Comparison of ENCODE assay signal across 8 mouse cellular contexts in the genomic region with DNA sequence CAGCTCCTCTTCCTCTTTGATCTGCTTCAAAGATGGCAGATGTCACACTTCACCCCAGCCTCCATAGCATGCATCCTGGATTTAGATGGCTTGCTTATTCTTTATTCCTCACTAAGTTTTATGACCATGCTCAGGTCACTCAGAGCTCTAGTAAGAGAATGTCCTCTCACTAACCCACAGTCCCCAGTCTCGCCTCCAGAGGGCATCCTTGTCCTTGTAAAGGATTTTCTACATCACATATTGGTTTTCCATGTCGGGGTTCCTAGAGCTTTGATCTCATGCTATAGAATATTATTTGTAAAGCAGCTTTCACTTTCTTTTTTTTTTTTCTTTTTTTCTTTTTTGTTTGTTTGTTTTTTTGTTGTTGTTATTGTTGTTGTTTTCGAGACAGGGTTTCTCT. TPM values are rescaled to one million over a fixed set of nuclear protein-coding genes. Genes with fewer than 3 reads are reported as not detected.
A peak's percentile ranks its signal among the peaks of the same experiment; 100 is the strongest.
DNase-seq lines count a peak whose midpoint lies in the region; ATAC-seq lines count a peak whose summit lies in the region.

No protein-coding gene starts in this region.

- no peak for ATAC-seq in embryonic facial prominence, embryonic 11.5 days (replicated peaks; ENCODE audit: insufficient number of reproducible peaks, low FRiP score, low TSS enrichment, low read depth)
- ATAC-seq in megakaryocyte, adult 5-6 weeks (ENCODE audit: poor library complexity, severe bottlenecking), result peak; percentile 59; the same call in 1 of the 2 replicates
- no peak for ATAC-seq in frontal cortex, adult (ENCODE audit: low TSS enrichment)
- ATAC-seq in heart, embryonic 12.5 days (ENCODE audit: insufficient number of reproducible peaks, low FRiP score), result no peak

- no peak overlapping the region for H3K4me2 ChIP-seq in embryonic facial prominence, embryonic 11.5 days (ENCODE audit: low read depth, low read length)
- H3K4me2 ChIP-seq in heart, embryonic 12.5 days, result no peak overlapping the region

- no peak overlapping the region for H3K4me3 ChIP-seq in embryonic facial prominence, embryonic 11.5 days (ENCODE audit: low read depth, low read length)
- H3K4me3 ChIP-seq in heart, embryonic 12.5 days, result no peak overlapping the region

- no peaks in the 10 kb centered on the region for H3K4me1 ChIP-seq in embryonic facial prominence, embryonic 11.5 days (ENCODE audit: control insufficient read depth, insufficient read depth, low read length)
- no peaks in the 10 kb centered on the region for H3K4me1 ChIP-seq in heart, embryonic 12.5 days (replicated peaks)

- peak; percentile 40 to 65 for DNase-seq in heart, postnatal 10 days
- DNase-seq in heart, adult 11 months, result no peak
- peak; percentile 41 to 71 for DNase-seq in spleen, postnatal 4 days (ENCODE audit: low spot score in 2 of 2)
- DNase-seq in spleen, adult 12 weeks (ENCODE audit: low spot score), result no peak
- DNase-seq in embryonic facial prominence, embryonic 11.5 days (ENCODE audit: low spot score), result peak; percentile 58

- H3K9ac ChIP-seq in embryonic facial prominence, embryonic 11.5 days (replicated peaks; ENCODE audit: low read length), result no peak overlapping the region
- no peak overlapping the region for H3K9ac ChIP-seq in heart, embryonic 12.5 days

- intact Hi-C loops in heart, postnatal 10 days (cut with DNase I), result no loop called here

- H3K27ac ChIP-seq in embryonic facial prominence, embryonic 11.5 days (replicated peaks; ENCODE audit: low read depth, low read length), result no peak overlapping the region
- no peak overlapping the region for H3K27ac ChIP-seq in heart, embryonic 12.5 days (ENCODE audit: poor library complexity, severe bottlenecking)

- no peaks in the 10 kb centered on the region for H3K27me3 ChIP-seq in embryonic facial prominence, embryonic 11.5 days (ENCODE audit: control insufficient read depth, insufficient read depth, low read length)
- no peaks in the 10 kb centered on the region for H3K27me3 ChIP-seq in heart, embryonic 12.5 days (replicated peaks)

- H3K9me3 ChIP-seq in embryonic facial prominence, embryonic 11.5 days (replicated peaks; ENCODE audit: control insufficient read depth, low read length), result no peaks in the 10 kb centered on the region
- H3K9me3 ChIP-seq in heart, embryonic 12.5 days (replicated peaks), result no peaks in the 10 kb centered on the region

- H3K36me3 ChIP-seq in embryonic facial prominence, embryonic 11.5 days (replicated peaks; ENCODE audit: control insufficient read depth, insufficient read depth, low read depth, low read length), result no peaks in the 10 kb centered on the region; the same call in 1 of the 2 replicates
- peaks cover 68% of the 10 kb centered on the region for H3K36me3 ChIP-seq in heart, embryonic 12.5 days

- 74% methylated on average over 3 of the region's 3 CpGs for WGBS in embryonic facial prominence, embryonic 11.5 days
- 74% methylated on average over 3 of the region's 3 CpGs for WGBS in heart, embryonic 12.5 days

RNA-seq across cellular contexts. Expression of a gene that starts 19.4 kb away (rescaled TPM):
- total RNA-seq in heart, postnatal 10 days (2021), result 10 to 100 TPM in 1 of 2 experiments, 1 to 10 TPM in 1; 8.5 to 10.5 TPM
- 2.1 and 2.4 TPM in 2 replicates for polyA plus RNA-seq in embryonic facial prominence, embryonic 11.5 days (2014; fragmentation: Nextera tagmentation; extraction: Ambion mirVana)
- 43.5 and 58.4 TPM in 2 replicates for total RNA-seq in megakaryocyte, adult 5-6 weeks (2015)
- 63.7 and 70.3 TPM in 2 replicates for total RNA-seq in megakaryocyte, adult 5-6 weeks (2017)
- 3.8 and 4.1 TPM in 2 replicates for polyA plus RNA-seq in heart, embryonic 12.5 days (2016; fragmentation: Nextera tagmentation; extraction: Ambion mirVana)

RNA-seq across cellular contexts. Expression of a gene that starts 53.8 kb away (rescaled TPM):
- total RNA-seq in heart, postnatal 10 days (2021), result 10 to 100 TPM; 15.7 to 19.4 TPM
- polyA plus RNA-seq in embryonic facial prominence, embryonic 11.5 days (2014; fragmentation: Nextera tagmentation; extraction: Ambion mirVana), result 10.0 and 12.0 TPM in 2 replicates
- 30.2 and 40.9 TPM in 2 replicates for total RNA-seq in megakaryocyte, adult 5-6 weeks (2015)
- 36.6 and 40.6 TPM in 2 replicates for total RNA-seq in megakaryocyte, adult 5-6 weeks (2017)
- polyA plus RNA-seq in heart, embryonic 12.5 days (2016; fragmentation: Nextera tagmentation; extraction: Ambion mirVana), result 9.9 and 10.8 TPM in 2 replicates

Comparison
In these comparisons a context has a peak if more than half of its experiments do, and no peak if none do; other contexts are left out.
1. DNase-seq: peak in heart, postnatal 10 days (2 of 2), spleen, postnatal 4 days (2 of 2) and embryonic facial prominence, embryonic 11.5 days (single experiment); none in heart, adult 11 months (single experiment) and spleen, adult 12 weeks (single experiment).